Mouse (Mus musculus) MEL (cell line): ENCODE measurements around the gene Lpgat1. TPM values are rescaled to one million over a fixed set of nuclear protein-coding genes. Genes with fewer than 3 reads are reported as not detected.

Experiments used
- DNase-seq: peaks from one replicate; pipeline ENCODE4 v3.0.0; 2011; ENCODE audit warnings: low read depth, low spot score
- H3K27ac ChIP-seq: 2 replicates; pipeline ENCODE4 v1.5.1; 2012; ENCODE audit warnings: low read depth, mild to moderate bottlenecking, control low read depth, low read length, moderate library complexity; ENCODE audit not compliant: control insufficient read depth
- H3K27me3 ChIP-seq, 2 experiments: fragments of 150-350 bp in 1 of 2; sonication (generic) in 1 of 2; 2 replicates each; pipeline ENCODE4 v1.6.1; 2012; ENCODE audit warnings: low read length in 2 of 2, mild to moderate bottlenecking in 2 of 2, improper control_type of control experiment in 1 of 2, moderate library complexity in 1 of 2; ENCODE audit not compliant: insufficient read depth in 2 of 2, control insufficient read depth in 1 of 2
- H3K36me3 ChIP-seq, 2 experiments: 2 replicates each; pipeline ENCODE4 v1.6.1; 2012 to 2014; ENCODE audit warnings: low read length in 2 of 2, improper control_type of control experiment in 1 of 2, inconsistent platforms in 1 of 2, mild to moderate bottlenecking in 1 of 2; ENCODE audit not compliant: insufficient read depth in 2 of 2, control insufficient read depth in 1 of 2
- H3K4me1 ChIP-seq, 2 experiments: fragments of 150-350 bp in 1 of 2; sonication (generic) in 1 of 2; 2 replicates each; pipeline ENCODE4 v1.6.1; 2012; ENCODE audit warnings: low read length in 2 of 2, improper control_type of control experiment in 1 of 2, mild to moderate bottlenecking in 1 of 2; ENCODE audit not compliant: insufficient read depth in 2 of 2, control insufficient read depth in 1 of 2
- H3K4me3 ChIP-seq, 2 experiments: fragments of 150-350 bp in 1 of 2; sonication (generic) in 1 of 2; 2 replicates each; pipeline ENCODE4 v1.5.1; 2012; ENCODE audit warnings: low read depth in 2 of 2, low read length in 2 of 2, mild to moderate bottlenecking in 2 of 2, moderate library complexity in 2 of 2, control low read depth in 1 of 2, improper control_type of control experiment in 1 of 2; ENCODE audit not compliant: control insufficient read depth in 1 of 2, insufficient read depth in 1 of 2
- H3K79me2 ChIP-seq: 2 replicates; pipeline ENCODE4 v1.6.1; 2012; ENCODE audit warnings: mild to moderate bottlenecking, low read length, moderate library complexity; ENCODE audit not compliant: control insufficient read depth, poor library complexity, insufficient read depth
- H3K9ac ChIP-seq: 2 replicates; pipeline ENCODE4 v1.6.1; 2012; ENCODE audit warnings: low read depth, mild to moderate bottlenecking, control low read depth, low read length, moderate library complexity; ENCODE audit not compliant: control insufficient read depth, poor library complexity, severe bottlenecking
- H3K9me3 ChIP-seq: fragments of 150-350 bp; sonication (generic); replicated peaks from 2 replicates; pipeline ENCODE4 v1.6.1; 2012; ENCODE audit warnings: mild to moderate bottlenecking, low read length, improper control_type of control experiment, moderate library complexity; ENCODE audit not compliant: insufficient read depth
- CHD2 ChIP-seq: IDR thresholded peaks from 2 replicates; pipeline ENCODE4 v1.6.1; 2011; ENCODE audit warnings: low read length, improper control_type of control experiment
- CTCF ChIP-seq, 3 experiments: IDR thresholded peaks in 2 of 3; conservative IDR thresholded peaks in 1 of 3; 2 replicates each; pipeline ENCODE4 v1.5.1; 2011 to 2012; ENCODE audit warnings: low read length in 3 of 3, low read depth in 2 of 3, mild to moderate bottlenecking in 2 of 3, improper control_type of control experiment in 1 of 3, inconsistent platforms in 1 of 3, mixed read lengths in 1 of 3, moderate library complexity in 1 of 3; ENCODE audit not compliant: control insufficient read depth in 1 of 3, insufficient read depth in 1 of 3, poor library complexity in 1 of 3, severe bottlenecking in 1 of 3
- E2F4 ChIP-seq: IDR thresholded peaks from 2 replicates; pipeline ENCODE4 v1.6.1; 2011; ENCODE audit warnings: low read depth, low read length, improper control_type of control experiment, borderline replicate concordance
- ETS1 ChIP-seq: IDR thresholded peaks from 2 replicates; pipeline ENCODE4 v1.6.1; 2012; ENCODE audit warnings: low read depth, mild to moderate bottlenecking, inconsistent platforms, low read length, improper control_type of control experiment, moderate library complexity
- GABPA ChIP-seq: IDR thresholded peaks from 2 replicates; pipeline ENCODE4 v1.6.1; 2012; ENCODE audit warnings: low read depth, mild to moderate bottlenecking, inconsistent platforms, low read length, improper control_type of control experiment, moderate library complexity
- GATA1 ChIP-seq: IDR thresholded peaks from 2 replicates; pipeline ENCODE4 v1.6.1; 2011; ENCODE audit warnings: low read depth, low read length, improper control_type of control experiment
- KAT2A ChIP-seq: conservative IDR thresholded peaks from 2 replicates; pipeline ENCODE4 v1.6.1; 2012; ENCODE audit warnings: low read depth, low read length, improper control_type of control experiment, inconsistent platforms
- MAFK ChIP-seq: IDR thresholded peaks from 2 replicates; pipeline ENCODE4 v1.6.1; 2011; ENCODE audit warnings: low read depth, mild to moderate bottlenecking, low read length, improper control_type of control experiment, borderline replicate concordance
- NRF1 ChIP-seq: IDR thresholded peaks from 2 replicates; pipeline ENCODE4 v1.6.1; 2014; ENCODE audit warnings: low read depth, mild to moderate bottlenecking, inconsistent platforms, low read length, improper control_type of control experiment, moderate library complexity; ENCODE audit not compliant: poor library complexity, insufficient read depth, severe bottlenecking
- POLR2A ChIP-seq, 2 experiments: IDR thresholded peaks; 2 replicates each; pipeline ENCODE4 v1.6.1; 2011 to 2012; ENCODE audit warnings: low read length in 2 of 2, mild to moderate bottlenecking in 2 of 2, control low read depth in 1 of 2, improper control_type of control experiment in 1 of 2, low read depth in 1 of 2, moderate library complexity in 1 of 2; ENCODE audit not compliant: control insufficient read depth in 1 of 2, insufficient read depth in 1 of 2, poor library complexity in 1 of 2
- POLR2AphosphoS5 ChIP-seq: IDR thresholded peaks from 2 replicates; pipeline ENCODE4 v1.6.1; 2012; ENCODE audit warnings: low read depth, borderline replicate concordance, mild to moderate bottlenecking, inconsistent platforms, low read length, moderate library complexity, mixed read lengths
- RAD21 ChIP-seq: IDR thresholded peaks from 2 replicates; pipeline ENCODE4 v1.6.1; 2011; ENCODE audit warnings: mild to moderate bottlenecking, low read depth, low read length, improper control_type of control experiment
- RCOR1 ChIP-seq: IDR thresholded peaks from 2 replicates; pipeline ENCODE4 v1.6.1; 2012; ENCODE audit warnings: low read depth, mild to moderate bottlenecking, inconsistent platforms, low read length, improper control_type of control experiment
- SIN3A ChIP-seq: IDR thresholded peaks from 2 replicates; pipeline ENCODE4 v1.6.1; 2012; ENCODE audit warnings: low read length, improper control_type of control experiment, inconsistent platforms
- TAL1 ChIP-seq: IDR thresholded peaks from 2 replicates; pipeline ENCODE4 v1.6.1; 2012; ENCODE audit warnings: mild to moderate bottlenecking, inconsistent platforms, low read length, moderate library complexity, mixed read lengths
- TBP ChIP-seq: IDR thresholded peaks from 2 replicates; pipeline ENCODE4 v1.8.0; 2011; ENCODE audit warnings: low read depth, low read length, improper control_type of control experiment
- USF1 ChIP-seq: IDR thresholded peaks from 2 replicates; pipeline ENCODE4 v1.6.1; 2014; ENCODE audit warnings: low read depth, mild to moderate bottlenecking, inconsistent platforms, low read length, improper control_type of control experiment, moderate library complexity
- ZC3H11A ChIP-seq: IDR thresholded peaks from 2 replicates; pipeline ENCODE4 v1.6.1; 2012; ENCODE audit warnings: low read depth, mild to moderate bottlenecking, inconsistent platforms, low read length, improper control_type of control experiment
- ZKSCAN1 ChIP-seq: IDR thresholded peaks from 2 replicates; pipeline ENCODE4 v1.6.1; 2012; ENCODE audit warnings: low read depth, mild to moderate bottlenecking, inconsistent platforms, low read length, improper control_type of control experiment, moderate library complexity
- polyA plus RNA-seq, 2 experiments: library from polyadenylated mRNA; stranded (reverse) in 1 of 2; unstranded in 1 of 2; fragments of >175 nt in 1 of 2; fragments of >200 nt in 1 of 2; gene quantifications; 2 replicates each; pipeline versions ENCODE4 v1.2.1 to v1.2.4; 2012; ENCODE audit warnings: low replicate concordance in 2 of 2, low read depth in 1 of 2; ENCODE audit not compliant: insufficient read length in 2 of 2, insufficient read depth in 1 of 2, missing spikeins in 1 of 2
- total RNA-seq: library from RNA; depleted of rRNA; stranded (reverse); fragments of 300-350 nt; gene quantifications from 2 replicates; pipeline ENCODE4 v1.2.3, GENCODE M21; 2012

Gene Lpgat1
- total and polyA plus RNA-seq, 3 experiments, result not detected

- TF ChIP-seq MAFK, result no peak
- TF ChIP-seq SIN3A, result no peak
- TF ChIP-seq ZC3H11A, result no peak
- no peak for TF ChIP-seq RAD21
- no peak for TF ChIP-seq GATA1
- no peak for TF ChIP-seq CHD2
- TF ChIP-seq KAT2A, result no peak
- no peak for TF ChIP-seq CTCF (IDR thresholded peaks at IDR 0.05 in 2 of 3, conservative IDR thresholded peaks at IDR 0.05 in 1 of 3; ENCODE audit: control insufficient read depth in 1 of 3, insufficient read depth in 1 of 3, low read depth in 2 of 3, low read length in 3 of 3, poor library complexity in 1 of 3, severe bottlenecking in 1 of 3)
- TF ChIP-seq TBP, result no peak
- TF ChIP-seq TAL1, result no peak
- no peak for TF ChIP-seq ZKSCAN1
- no peak for TF ChIP-seq E2F4
- no peak for TF ChIP-seq POLR2AphosphoS5
- no peak for TF ChIP-seq ETS1
- no peak for TF ChIP-seq NRF1
- TF ChIP-seq GABPA, result no peak
- no peak for TF ChIP-seq POLR2A (IDR thresholded peaks at IDR 0.05; ENCODE audit: control insufficient read depth in 1 of 2, insufficient read depth in 1 of 2, low read depth in 1 of 2, low read length in 2 of 2, poor library complexity in 1 of 2)
- no peaks in the 10 kb centered on the region for H3K9me3 ChIP-seq
- no peaks in the 10 kb centered on the region; a peak in 1 of 4 replicates for H3K36me3 ChIP-seq
- DNase-seq, result peak; percentile 76
- peak overlapping the region in 1 of 2 experiments; percentile 3; a peak in 1 of 4 replicates for H3K4me3 ChIP-seq
- H3K9ac ChIP-seq, result no peak overlapping the region
- H3K27me3 ChIP-seq, result peaks cover 10 to 13% of the 10 kb centered on the region in 2 experiments
- H3K27ac ChIP-seq, result no peak overlapping the region
- H3K4me1 ChIP-seq, result peaks cover 0 to 3% of the 10 kb centered on the region in 2 experiments; a peak in 2 of 4 replicates
- no peaks in the 10 kb centered on the region for H3K79me2 ChIP-seq
Observed at GRCm38 (mm10) chr1:191724385-191725061, 6.9 kb downstream of the Lpgat1 start.

GRCm38 (mm10) chr1:191732623-191733022 is 15.0 kb downstream of the Lpgat1 start:
- no peaks in the 10 kb centered on the region for H3K79me2 ChIP-seq
- H3K9ac ChIP-seq, result no peak overlapping the region
- H3K9me3 ChIP-seq, result no peaks in the 10 kb centered on the region
- H3K27ac ChIP-seq, result no peak overlapping the region
- TF ChIP-seq USF1, result no peak
- no peak for TF ChIP-seq RCOR1
- TF ChIP-seq NRF1, result no peak
- no peaks in the 10 kb centered on the region for H3K4me1 ChIP-seq
- peaks cover 10 to 11% of the 10 kb centered on the region in 2 experiments for H3K27me3 ChIP-seq
- no peaks in the 10 kb centered on the region for H3K36me3 ChIP-seq
- DNase-seq, result no peak
- H3K4me3 ChIP-seq, result no peak overlapping the region
